Mouse (Mus musculus): ENCODE measurements around the gene Prune1. TPM values are rescaled to one million over a fixed set of nuclear protein-coding genes. Genes with fewer than 3 reads are reported as not detected.

Gene Prune1
- polyA plus RNA-seq, 1 experiment from 2014 or later, result 66.7 TPM

- ATAC-seq (ENCODE audit: low read depth), result no peak
- Histone ChIP-seq H3K36me3 (ENCODE audit: control insufficient read depth, insufficient read depth, low read length) (peaks cover 11% of the 10 kb centered on the region), H3K9ac (replicated peaks; ENCODE audit: low read depth, low read length) (no peak overlapping the region), H3K9me3 (ENCODE audit: control insufficient read depth, low read length) (no peaks in the 10 kb centered on the region), H3K27ac (ENCODE audit: low read depth, low read length) (no peak overlapping the region), H3K4me3 (ENCODE audit: low read depth, low read length) (no peak overlapping the region), H3K4me1 (ENCODE audit: control insufficient read depth, insufficient read depth, low read length) (no peaks in the 10 kb centered on the region), H3K4me2 (ENCODE audit: low read depth, low read length) (no peak overlapping the region), H3K27me3 (ENCODE audit: control insufficient read depth, insufficient read depth, low read length) (no peaks in the 10 kb centered on the region)
- 93% methylated on average over 12 of the region's 12 CpGs for WGBS
These were observed 41.9 kb downstream of the Prune1 start for GRCm38 (mm10) chr3:95239971-95240370.

DNA sequence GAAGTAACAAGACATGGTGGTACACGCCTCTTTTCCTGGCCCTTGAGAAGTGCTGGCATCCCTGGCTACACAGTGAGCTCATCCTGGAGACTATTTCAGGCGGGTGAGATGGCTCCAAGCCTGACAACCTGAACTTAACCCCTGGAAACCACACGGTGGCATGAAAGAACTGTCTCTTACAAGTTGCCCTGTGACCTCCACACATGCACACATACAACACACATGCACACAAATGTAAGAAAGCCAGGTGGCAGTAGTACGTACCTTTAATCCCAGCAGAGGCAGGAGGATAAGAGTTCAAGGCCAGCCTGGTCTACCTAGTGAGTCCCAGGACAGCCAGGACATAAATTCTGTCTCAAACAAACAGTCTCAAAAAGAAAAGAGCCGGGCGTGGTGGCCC, 42.9 kb downstream of the Prune1 start:
- no peaks in the 10 kb centered on the region for H3K9me3 ChIP-seq (ENCODE audit: control insufficient read depth, low read length)
- no peak overlapping the region for H3K4me3 ChIP-seq (ENCODE audit: low read depth, low read length)
- H3K9ac ChIP-seq (replicated peaks; ENCODE audit: low read depth, low read length), result no peak overlapping the region
- no peak for ATAC-seq (ENCODE audit: low read depth)
- no peak overlapping the region for H3K27ac ChIP-seq (ENCODE audit: low read depth, low read length)
- peaks cover 21% of the 10 kb centered on the region for H3K36me3 ChIP-seq (ENCODE audit: control insufficient read depth, insufficient read depth, low read length)
- WGBS, result 92% methylated on average over 6 of the region's 6 CpGs
- no peaks in the 10 kb centered on the region for H3K27me3 ChIP-seq (ENCODE audit: control insufficient read depth, insufficient read depth, low read length)
- H3K4me1 ChIP-seq (ENCODE audit: control insufficient read depth, insufficient read depth, low read length), result no peaks in the 10 kb centered on the region
- H3K4me2 ChIP-seq (ENCODE audit: low read depth, low read length), result no peak overlapping the region

DNA sequence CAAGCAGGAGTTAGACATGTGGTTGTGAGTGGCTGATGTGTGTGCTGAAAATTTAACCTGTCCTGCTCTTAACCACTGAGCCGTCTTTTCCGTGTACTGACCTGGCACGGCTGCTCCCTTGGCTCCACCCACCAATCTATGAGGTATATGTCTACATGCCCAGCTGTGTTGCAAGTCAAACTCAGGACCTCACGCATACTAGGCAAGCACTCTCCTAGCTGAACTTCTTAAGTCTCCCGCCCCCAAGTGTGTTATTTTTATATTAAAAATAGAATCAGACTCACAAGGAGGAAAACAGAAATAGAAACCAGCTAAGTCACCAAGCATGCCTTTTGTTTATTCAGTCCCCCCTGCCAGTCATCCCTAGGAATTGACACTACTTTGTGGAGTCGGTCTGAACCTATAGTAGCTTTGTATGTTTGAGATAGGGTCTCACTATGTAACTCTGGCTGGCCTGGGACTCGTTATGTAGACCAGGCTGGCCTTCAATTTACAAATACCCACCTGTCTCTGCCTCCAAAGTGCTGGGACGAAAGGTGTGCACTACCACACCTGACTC, 44.3 kb downstream of the Prune1 start:
- Histone ChIP-seq H3K9me3 (ENCODE audit: control insufficient read depth, low read length) (no peaks in the 10 kb centered on the region), H3K4me3 (ENCODE audit: low read depth, low read length) (no peak overlapping the region), H3K27ac (ENCODE audit: low read depth, low read length) (no peak overlapping the region), H3K4me1 (ENCODE audit: control insufficient read depth, insufficient read depth, low read length) (no peaks in the 10 kb centered on the region), H3K9ac (replicated peaks; ENCODE audit: low read depth, low read length) (no peak overlapping the region), H3K36me3 (ENCODE audit: control insufficient read depth, insufficient read depth, low read length) (peaks cover 31% of the 10 kb centered on the region), H3K4me2 (ENCODE audit: low read depth, low read length) (no peak overlapping the region), H3K27me3 (ENCODE audit: control insufficient read depth, insufficient read depth, low read length) (no peaks in the 10 kb centered on the region)
- no peak for ATAC-seq (ENCODE audit: low read depth)
- WGBS, result 89% methylated on average over 8 of the region's 8 CpGs

DNA sequence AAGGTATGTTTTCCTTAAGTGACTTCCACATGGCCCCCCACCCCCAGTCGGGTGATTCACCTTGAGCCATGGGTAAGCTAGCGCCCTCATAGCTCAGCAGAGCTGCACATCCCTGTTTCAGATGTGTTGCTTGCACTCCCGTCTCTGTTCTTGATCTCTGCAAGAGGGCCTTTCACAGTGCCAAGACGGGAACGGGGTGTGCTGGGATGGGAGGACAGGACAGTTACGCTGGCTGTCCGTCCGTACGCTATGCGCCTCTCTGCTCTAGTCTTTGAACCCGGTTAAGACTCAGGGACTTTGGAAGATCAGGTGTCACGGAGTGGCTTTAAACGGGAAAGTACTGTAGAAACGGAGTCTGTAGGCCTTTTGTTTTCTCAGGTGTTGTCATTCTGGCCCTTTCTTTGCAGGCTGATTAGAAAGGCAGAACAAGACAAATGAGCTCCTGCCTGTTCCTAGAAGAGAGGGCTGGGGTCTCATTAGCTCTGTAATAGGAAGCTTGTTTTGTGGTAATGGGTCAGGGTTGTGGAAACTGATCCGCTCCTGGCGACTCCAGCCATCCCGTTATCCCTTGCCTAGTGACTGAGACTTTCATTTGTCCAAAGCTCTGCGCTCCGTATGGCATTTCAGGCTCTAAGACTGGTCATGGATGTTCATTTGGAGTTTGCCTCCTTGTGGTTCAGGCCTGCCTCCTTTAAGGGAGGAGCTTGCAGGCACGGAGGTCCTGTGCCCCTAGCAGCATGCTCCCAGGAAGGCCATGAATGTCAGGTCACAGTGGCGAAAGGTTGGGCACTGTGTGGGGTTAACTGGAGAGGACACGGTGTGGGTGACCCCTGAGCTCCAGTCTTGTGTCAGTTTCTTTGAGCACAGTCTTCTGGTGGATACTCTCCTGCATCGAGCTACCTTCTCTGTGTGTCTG, 46.2 kb downstream of the Prune1 start:
- WGBS, result 83% methylated on average over 23 of the region's 23 CpGs
- ATAC-seq (ENCODE audit: low read depth), result no peak
- Histone ChIP-seq H3K4me3 (ENCODE audit: low read depth, low read length) (no peak overlapping the region), H3K4me2 (ENCODE audit: low read depth, low read length) (no peak overlapping the region), H3K9me3 (ENCODE audit: control insufficient read depth, low read length) (no peaks in the 10 kb centered on the region), H3K36me3 (ENCODE audit: control insufficient read depth, insufficient read depth, low read length) (peaks cover 37% of the 10 kb centered on the region), H3K27ac (ENCODE audit: low read depth, low read length) (no peak overlapping the region), H3K4me1 (ENCODE audit: control insufficient read depth, insufficient read depth, low read length) (peaks cover 15% of the 10 kb centered on the region), H3K9ac (replicated peaks; ENCODE audit: low read depth, low read length) (no peak overlapping the region), H3K27me3 (ENCODE audit: control insufficient read depth, insufficient read depth, low read length) (no peaks in the 10 kb centered on the region)

DNA sequence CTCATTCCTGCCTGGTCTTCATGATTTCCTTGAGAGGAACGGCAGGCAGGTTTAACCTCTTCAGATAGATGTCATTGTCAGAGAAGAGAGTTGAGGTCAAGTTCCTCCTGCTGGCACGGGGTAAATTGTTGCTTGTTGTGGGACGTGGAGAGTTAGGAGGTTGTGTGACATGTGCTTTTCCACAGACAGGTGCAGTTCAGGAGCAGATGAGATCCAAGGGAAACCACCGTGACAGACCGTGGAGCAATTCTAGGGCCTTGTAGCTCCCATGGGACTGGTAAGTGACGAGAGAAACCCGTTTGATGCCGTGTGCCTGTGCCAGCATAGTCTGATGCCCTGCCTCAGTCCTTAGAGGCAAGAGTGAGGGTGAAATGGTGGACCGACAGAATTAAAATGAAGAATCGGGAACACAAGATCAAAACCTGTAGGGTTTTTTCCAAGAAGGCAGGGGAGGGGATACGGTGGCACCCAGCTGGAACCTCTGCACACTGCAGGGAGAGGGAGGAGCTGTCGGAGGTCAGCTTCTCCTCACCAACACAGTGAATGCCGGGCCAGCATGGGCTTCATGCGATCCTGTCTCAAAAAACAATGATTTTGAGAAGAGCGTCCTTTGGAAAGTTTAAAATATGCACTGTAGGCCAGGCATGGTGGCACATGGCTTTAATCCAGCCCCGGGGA, 48.4 kb downstream of the Prune1 start:
- no peak for ATAC-seq (ENCODE audit: low read depth)
- WGBS, result 74% methylated on average over 16 of the region's 16 CpGs

GRCm38 (mm10) chr3:95232771-95233170, 49.1 kb downstream of the Prune1 start:
- peaks cover 27% of the 10 kb centered on the region for H3K4me1 ChIP-seq (ENCODE audit: control insufficient read depth, insufficient read depth, low read length)
- no peaks in the 10 kb centered on the region for H3K27me3 ChIP-seq (ENCODE audit: control insufficient read depth, insufficient read depth, low read length)
- H3K9ac ChIP-seq (replicated peaks; ENCODE audit: low read depth, low read length), result no peak overlapping the region
- no peaks in the 10 kb centered on the region for H3K9me3 ChIP-seq (ENCODE audit: control insufficient read depth, low read length)
- ATAC-seq (ENCODE audit: low read depth), result no peak
- H3K4me3 ChIP-seq (ENCODE audit: low read depth, low read length), result no peak overlapping the region
- 96% methylated on average over 7 of the region's 7 CpGs for WGBS
- peaks cover 37% of the 10 kb centered on the region for H3K36me3 ChIP-seq (ENCODE audit: control insufficient read depth, insufficient read depth, low read length)
- no peak overlapping the region for H3K27ac ChIP-seq (ENCODE audit: low read depth, low read length)
- no peak overlapping the region for H3K4me2 ChIP-seq (ENCODE audit: low read depth, low read length)

More for the DNA sequence above, 48.4 kb downstream of the Prune1 start:
- Histone ChIP-seq H3K27me3 (ENCODE audit: control insufficient read depth, insufficient read depth, low read length) (no peaks in the 10 kb centered on the region), H3K4me2 (ENCODE audit: low read depth, low read length) (no peak overlapping the region), H3K9ac (replicated peaks; ENCODE audit: low read depth, low read length) (no peak overlapping the region), H3K27ac (ENCODE audit: low read depth, low read length) (no peak overlapping the region), H3K4me1 (ENCODE audit: control insufficient read depth, insufficient read depth, low read length) (peaks cover 27% of the 10 kb centered on the region), H3K36me3 (ENCODE audit: control insufficient read depth, insufficient read depth, low read length) (peaks cover 37% of the 10 kb centered on the region), H3K4me3 (ENCODE audit: low read depth, low read length) (no peak overlapping the region), H3K9me3 (ENCODE audit: control insufficient read depth, low read length) (no peaks in the 10 kb centered on the region)

GRCm38 (mm10) chr3:95231298-95232221, 50.3 kb downstream of the Prune1 start, which contains the start of gene Mllt11:
Mllt11 (minus strand) TSS chr3:95232171.
- 75% methylated on average over 13 of the region's 13 CpGs for WGBS
- Histone ChIP-seq H3K27ac (ENCODE audit: low read depth, low read length) (peak within 1 kb of the TSS; percentile 92; the same call in 1 of the 2 replicates), H3K4me3 (ENCODE audit: low read depth, low read length) (peak within 1 kb of the TSS; percentile 81; the same call in 1 of the 2 replicates), H3K9me3 (ENCODE audit: control insufficient read depth, low read length) (no peaks in the 10 kb centered on the region), H3K4me2 (ENCODE audit: low read depth, low read length) (peak within 1 kb of the TSS; percentile 96), H3K4me1 (ENCODE audit: control insufficient read depth, insufficient read depth, low read length) (peaks cover 29% of the 10 kb centered on the region), H3K27me3 (ENCODE audit: control insufficient read depth, insufficient read depth, low read length) (no peaks in the 10 kb centered on the region), H3K9ac (replicated peaks; ENCODE audit: low read depth, low read length) (0 out of 2 replicates have a peak within 1 kb of the TSS, but pooled peaks have one; percentile 1), H3K36me3 (ENCODE audit: control insufficient read depth, insufficient read depth, low read length) (peaks cover 37% of the 10 kb centered on the region)
- no peak for ATAC-seq (ENCODE audit: low read depth)

DNA sequence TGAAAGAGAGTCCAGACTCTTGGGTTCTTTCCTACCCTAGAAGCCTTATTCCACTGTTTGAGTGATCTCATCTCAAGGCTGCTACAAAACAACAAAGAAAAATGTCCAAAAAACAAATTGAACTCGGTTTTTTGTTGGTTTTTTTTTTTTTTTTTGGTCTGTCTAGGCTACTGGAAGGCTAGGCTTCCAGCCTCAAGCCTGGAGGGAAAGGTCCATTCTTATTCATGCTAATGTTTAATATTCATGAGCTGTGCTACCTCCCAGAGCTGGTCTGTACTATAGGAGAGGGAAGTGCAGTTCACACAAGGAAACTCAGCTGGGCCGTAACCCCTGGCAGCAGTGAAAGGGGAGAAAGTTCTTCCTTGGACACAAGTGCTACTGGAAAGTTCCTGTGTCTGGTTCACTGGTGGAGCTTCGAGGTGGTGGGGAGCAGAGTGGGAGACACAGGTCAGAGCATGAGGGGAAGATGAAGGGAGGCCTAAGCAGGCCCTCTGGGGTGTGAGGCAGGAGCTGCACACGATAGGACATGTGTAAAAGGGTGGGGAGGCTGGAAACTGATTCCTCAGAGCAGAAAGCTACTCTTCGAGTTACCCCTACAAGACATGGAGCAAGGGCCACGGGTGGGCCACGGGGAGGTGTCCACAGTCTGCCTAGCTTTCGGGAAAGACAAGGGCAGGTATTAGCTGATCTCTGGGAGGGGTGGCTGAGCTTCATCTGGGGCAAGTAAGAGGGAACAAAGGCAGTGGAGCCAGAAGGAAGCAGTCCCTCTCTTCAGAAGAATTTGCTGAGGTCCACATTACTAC, 51.2 kb downstream of the Prune1 start:
- no peaks in the 10 kb centered on the region for H3K9me3 ChIP-seq (ENCODE audit: control insufficient read depth, low read length)
- WGBS, result 40% methylated on average over 8 of the region's 8 CpGs
- ATAC-seq (ENCODE audit: low read depth), result no peak

More for the DNA sequence above, 51.2 kb downstream of the Prune1 start:
- peak overlapping the region; percentile 92 for H3K27ac ChIP-seq (ENCODE audit: low read depth, low read length)
- peak overlapping the region; percentile 96 for H3K4me2 ChIP-seq (ENCODE audit: low read depth, low read length)
- H3K36me3 ChIP-seq (ENCODE audit: control insufficient read depth, insufficient read depth, low read length), result peaks cover 34% of the 10 kb centered on the region
- H3K4me1 ChIP-seq (ENCODE audit: control insufficient read depth, insufficient read depth, low read length), result peaks cover 38% of the 10 kb centered on the region
- H3K9ac ChIP-seq (replicated peaks; ENCODE audit: low read depth, low read length), result peak overlapping the region; percentile 37; the same call in 1 of the 2 replicates
- H3K27me3 ChIP-seq (ENCODE audit: control insufficient read depth, insufficient read depth, low read length), result no peaks in the 10 kb centered on the region
- peak overlapping the region; percentile 81 for H3K4me3 ChIP-seq (ENCODE audit: low read depth, low read length)

Measured in neural tube, embryonic 14.5 days (tissue).